In the genomic region with DNA sequence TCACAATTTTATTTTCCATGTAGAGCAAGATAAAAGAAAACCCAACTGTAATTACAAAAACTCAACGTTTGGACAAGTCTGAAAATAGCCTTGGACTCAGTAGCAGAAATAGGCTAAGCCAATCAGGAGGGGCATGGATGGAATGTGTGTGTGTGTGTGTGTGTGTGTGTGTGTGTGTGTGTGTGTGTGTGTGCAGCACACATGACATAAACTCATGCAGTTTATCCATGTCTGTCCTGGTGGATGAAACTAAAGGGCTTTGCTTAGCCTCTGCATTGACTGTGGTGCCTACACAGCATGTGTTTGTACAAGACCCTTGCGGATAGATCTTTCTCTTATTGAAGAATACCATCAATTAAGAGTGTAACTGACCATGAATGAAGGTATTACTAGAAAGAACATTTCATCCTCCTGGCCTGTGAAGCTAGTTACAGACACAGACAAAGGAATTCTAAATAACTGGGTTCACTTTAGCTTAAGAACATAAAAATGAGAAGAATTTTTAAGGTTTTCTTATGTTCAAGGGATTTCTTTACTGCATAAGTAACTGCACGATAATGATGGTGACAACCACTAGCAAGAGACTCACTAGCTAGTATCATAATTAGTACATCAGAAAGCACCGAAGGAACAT, we compare ENCODE assay signal across 20 mouse cellular contexts.
A peak's percentile ranks its signal among the peaks of the same experiment; 100 is the strongest.
DNase-seq lines count a peak whose midpoint lies in the region; ATAC-seq and TF ChIP-seq lines count a peak whose summit lies in the region.
"Had no signal": no experiment of that assay in that cellular context is flagged by ENCODE, and none has a peak within 500 bp of the region (broad histone marks: within the 10 kb centered on the region; RNA-seq: fewer than 3 reads in every experiment).

No protein-coding gene starts in this region.

- WGBS in hindbrain, embryonic 15.5 days = 62% methylated on average over 4 of the region's 4 CpGs
- WGBS in hindbrain, embryonic 12.5 days = 72% methylated on average over 4 of the region's 4 CpGs
- 17% methylated on average over 4 of the region's 4 CpGs for WGBS in forebrain, embryonic 15.5 days
- WGBS in midbrain, embryonic 13.5 days = 28% methylated on average over 4 of the region's 4 CpGs

- no peak overlapping the region for H3K27ac ChIP-seq in hindbrain, embryonic 15.5 days (replicated peaks)
- no peak overlapping the region for H3K27ac ChIP-seq in hindbrain, embryonic 12.5 days
- peak overlapping the region; percentile 86 for H3K27ac ChIP-seq in forebrain, embryonic 15.5 days (replicated peaks)
- peak overlapping the region; percentile 87 for H3K27ac ChIP-seq in midbrain, embryonic 13.5 days
- H3K27ac ChIP-seq in layer of hippocampus, adult 2 months = no peak overlapping the region
- H3K27ac ChIP-seq: embryonic facial prominence, embryonic 12.5 days; intestine, embryonic 15.5 days; limb, embryonic 10.5 days; stomach, postnatal 0 days had no signal

- H3K9me3 ChIP-seq in hindbrain, embryonic 15.5 days = no peaks in the 10 kb centered on the region
- H3K9me3 ChIP-seq in hindbrain, embryonic 12.5 days (replicated peaks) = no peaks in the 10 kb centered on the region
- no peaks in the 10 kb centered on the region for H3K9me3 ChIP-seq in forebrain, embryonic 15.5 days
- peaks cover 5% of the 10 kb centered on the region; the same call in 1 of the 2 replicates for H3K9me3 ChIP-seq in midbrain, embryonic 13.5 days
- H3K9me3 ChIP-seq: embryonic facial prominence, embryonic 12.5 days; intestine, embryonic 15.5 days; limb, embryonic 10.5 days had no signal

- H3K4me1 ChIP-seq in hindbrain, embryonic 15.5 days (replicated peaks) = peaks cover 11% of the 10 kb centered on the region; the same call in 1 of the 2 replicates
- H3K4me1 ChIP-seq in hindbrain, embryonic 12.5 days = no peaks in the 10 kb centered on the region
- peaks cover 15% of the 10 kb centered on the region for H3K4me1 ChIP-seq in forebrain, embryonic 15.5 days
- peaks cover 23% of the 10 kb centered on the region for H3K4me1 ChIP-seq in midbrain, embryonic 13.5 days (replicated peaks)
- H3K4me1 ChIP-seq: embryonic facial prominence, embryonic 12.5 days; intestine, embryonic 15.5 days; limb, embryonic 10.5 days had no signal

- no peak for ATAC-seq in hindbrain, embryonic 15.5 days (ENCODE audit: low FRiP score, low read depth)
- ATAC-seq in hindbrain, embryonic 12.5 days (ENCODE audit: low FRiP score) = no peak
- ATAC-seq in forebrain, embryonic 15.5 days (replicated peaks) = peak; percentile 67
- ATAC-seq in midbrain, embryonic 13.5 days = peak; percentile 82
- ATAC-seq: intestine, embryonic 15.5 days had no signal

- TF ChIP-seq CTCF in layer of hippocampus, adult 2 months (conservative IDR thresholded peaks at IDR 0.05) = no peak

- H3K4me3 ChIP-seq in hindbrain, embryonic 15.5 days = no peak overlapping the region
- no peak overlapping the region for H3K4me3 ChIP-seq in hindbrain, embryonic 12.5 days
- H3K4me3 ChIP-seq in forebrain, embryonic 15.5 days = no peak overlapping the region
- no peak overlapping the region for H3K4me3 ChIP-seq in midbrain, embryonic 13.5 days (replicated peaks)
- no peak overlapping the region for H3K4me3 ChIP-seq in layer of hippocampus, adult 2 months
- H3K4me3 ChIP-seq: embryonic facial prominence, embryonic 12.5 days; intestine, embryonic 15.5 days; limb, embryonic 10.5 days; myocyte had no signal

- H3K36me3 ChIP-seq in hindbrain, embryonic 15.5 days = no peaks in the 10 kb centered on the region
- no peaks in the 10 kb centered on the region for H3K36me3 ChIP-seq in hindbrain, embryonic 12.5 days
- H3K36me3 ChIP-seq in forebrain, embryonic 15.5 days = no peaks in the 10 kb centered on the region
- no peaks in the 10 kb centered on the region for H3K36me3 ChIP-seq in midbrain, embryonic 13.5 days
- H3K36me3 ChIP-seq: embryonic facial prominence, embryonic 12.5 days; intestine, embryonic 15.5 days; limb, embryonic 10.5 days had no signal

- no peak for DNase-seq in kidney, postnatal 4 days
- DNase-seq in layer of hippocampus, adult 2 months (ENCODE audit: low spot score in 2 of 2) = no peak
- DNase-seq in cerebellum, adult 9-11 months = no peak
- DNase-seq: adrenal gland, postnatal 25 days; cerebellum, postnatal 14 days; heart, postnatal 10 days; kidney, adult 8-10 months; kidney, postnatal 10 days; liver; lung, postnatal 4 days had no signal

- peak overlapping the region; percentile 11; the same call in 1 of the 2 replicates for H3K4me2 ChIP-seq in hindbrain, embryonic 15.5 days
- no peak overlapping the region for H3K4me2 ChIP-seq in hindbrain, embryonic 12.5 days (replicated peaks)
- H3K4me2 ChIP-seq in forebrain, embryonic 15.5 days (replicated peaks) = peak overlapping the region; percentile 24; the same call in 1 of the 2 replicates
- H3K4me2 ChIP-seq in midbrain, embryonic 13.5 days (replicated peaks) = peak overlapping the region; percentile 35
- H3K4me2 ChIP-seq: embryonic facial prominence, embryonic 12.5 days; heart, embryonic 11.5 days; intestine, embryonic 15.5 days had no signal

- no peak overlapping the region for H3K9ac ChIP-seq in hindbrain, embryonic 15.5 days
- H3K9ac ChIP-seq in hindbrain, embryonic 12.5 days = no peak overlapping the region
- no peak overlapping the region for H3K9ac ChIP-seq in forebrain, embryonic 15.5 days (replicated peaks)
- H3K9ac ChIP-seq in midbrain, embryonic 13.5 days (replicated peaks) = no peak overlapping the region
- H3K9ac ChIP-seq: embryonic facial prominence, embryonic 12.5 days; intestine, embryonic 15.5 days had no signal

- H3K27me3 ChIP-seq in hindbrain, embryonic 15.5 days = no peaks in the 10 kb centered on the region
- no peaks in the 10 kb centered on the region for H3K27me3 ChIP-seq in hindbrain, embryonic 12.5 days
- no peaks in the 10 kb centered on the region for H3K27me3 ChIP-seq in forebrain, embryonic 15.5 days
- H3K27me3 ChIP-seq in midbrain, embryonic 13.5 days = no peaks in the 10 kb centered on the region
- H3K27me3 ChIP-seq: embryonic facial prominence, embryonic 12.5 days; intestine, embryonic 15.5 days had no signal

Comparison
In these comparisons a context has a peak if more than half of its experiments do, and no peak if none do; other contexts are left out.
1. ATAC-seq: peak in forebrain, embryonic 15.5 days (single experiment) and midbrain, embryonic 13.5 days (single experiment); none in hindbrain, embryonic 15.5 days (single experiment) and hindbrain, embryonic 12.5 days (single experiment).
2. H3K27ac ChIP-seq: peak in forebrain, embryonic 15.5 days (single experiment) and midbrain, embryonic 13.5 days (single experiment); none in hindbrain, embryonic 15.5 days (single experiment), hindbrain, embryonic 12.5 days (single experiment) and layer of hippocampus, adult 2 months (single experiment).